Mouse (Mus musculus) CD4-positive, CD25-positive, alpha-beta regulatory T cell, adult 2 months (primary cell): ENCODE data around the gene Slc44a3.
"Not testable (repeated sequence)": the region's sequence is repeated elsewhere in the genome, so short reads cannot be mapped to it uniquely, and the experiment has no call there.

Source experiments
- DNase-seq: peaks from one replicate; pipeline ENCODE4 v3.0.0-alpha.2; 2012; ENCODE audit warnings: low read depth, low spot score

The Slc44a3 gene

DNA sequence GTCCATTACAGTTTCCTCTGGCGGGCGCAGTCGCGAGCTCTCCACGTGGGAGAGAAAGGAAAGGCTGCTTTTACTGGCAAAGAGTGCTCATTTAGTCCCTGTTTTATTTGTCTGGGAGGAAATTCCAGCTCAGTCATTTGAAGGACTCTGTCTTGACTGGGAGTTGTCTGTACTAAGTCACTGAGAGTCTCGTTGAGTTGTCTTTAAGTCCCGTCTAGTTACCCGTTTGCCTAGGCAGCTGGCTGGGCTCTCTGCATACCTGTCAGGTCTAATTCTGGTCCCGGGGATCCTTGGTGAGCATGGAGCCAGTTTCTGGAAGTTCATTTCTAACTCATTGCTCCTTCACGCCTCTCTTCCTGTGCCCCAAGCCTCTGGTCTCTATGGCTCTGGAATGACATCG, 20.5 kb upstream of the Slc44a3 start:
- no peak for DNase-seq

DNA sequence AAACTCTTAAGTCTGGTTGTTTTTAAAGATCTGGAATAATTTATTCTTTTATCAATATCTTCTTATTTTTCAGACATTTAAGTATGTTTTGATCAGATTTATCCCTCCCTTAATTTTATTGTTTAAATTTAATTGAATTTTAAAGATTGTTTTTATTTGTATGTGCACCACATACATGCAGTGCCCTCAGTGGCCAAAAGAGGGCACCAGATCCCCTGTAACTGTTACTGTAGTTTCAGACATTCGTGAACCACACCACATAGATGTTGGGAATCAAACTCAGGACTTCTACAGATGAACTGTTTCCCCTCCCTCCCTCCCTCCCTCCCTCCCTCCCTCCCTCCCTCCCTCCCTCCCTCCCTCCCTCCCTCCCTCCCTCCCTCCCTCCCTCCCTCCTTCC, 18.2 kb upstream of the Slc44a3 start:
- DNase-seq = peak; percentile 53

DNA sequence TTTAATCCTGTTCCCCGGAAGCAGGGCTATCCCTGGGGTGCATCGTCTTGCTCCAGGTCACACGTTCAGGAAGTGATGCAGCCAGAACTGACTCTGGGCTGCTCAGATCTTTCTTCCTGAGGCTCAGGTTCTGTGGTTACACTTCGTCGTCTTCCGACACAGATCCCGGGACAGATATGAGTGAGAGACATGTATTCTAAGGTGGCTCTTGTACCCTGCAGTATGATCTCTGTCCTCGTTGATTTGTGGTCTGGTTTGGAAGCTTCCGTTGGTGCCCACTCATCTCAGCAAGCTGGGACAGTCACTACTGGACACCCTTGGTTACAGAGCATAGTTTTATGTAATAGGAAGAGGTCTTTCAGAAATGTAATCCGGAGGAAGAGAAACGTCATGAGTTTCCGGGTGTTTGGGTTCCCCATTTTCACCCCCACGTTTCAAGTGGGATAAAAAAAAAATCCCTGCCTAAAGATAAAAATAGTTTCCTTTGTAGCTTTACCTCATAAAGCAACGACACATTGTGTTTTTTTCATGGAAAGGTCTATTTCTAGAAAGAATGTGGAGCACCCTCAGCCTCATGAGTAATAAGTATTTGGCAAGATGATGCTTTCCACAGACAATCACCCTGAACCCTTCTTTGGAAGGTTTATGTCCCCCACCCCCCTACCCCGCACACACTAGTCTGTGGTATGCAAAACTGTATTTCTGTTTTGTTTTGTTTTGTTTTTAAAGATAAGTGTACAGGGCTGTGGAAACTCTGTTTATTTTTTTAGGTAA, 15.8 kb upstream of the Slc44a3 start:
- peak; percentile 63 for DNase-seq

DNA sequence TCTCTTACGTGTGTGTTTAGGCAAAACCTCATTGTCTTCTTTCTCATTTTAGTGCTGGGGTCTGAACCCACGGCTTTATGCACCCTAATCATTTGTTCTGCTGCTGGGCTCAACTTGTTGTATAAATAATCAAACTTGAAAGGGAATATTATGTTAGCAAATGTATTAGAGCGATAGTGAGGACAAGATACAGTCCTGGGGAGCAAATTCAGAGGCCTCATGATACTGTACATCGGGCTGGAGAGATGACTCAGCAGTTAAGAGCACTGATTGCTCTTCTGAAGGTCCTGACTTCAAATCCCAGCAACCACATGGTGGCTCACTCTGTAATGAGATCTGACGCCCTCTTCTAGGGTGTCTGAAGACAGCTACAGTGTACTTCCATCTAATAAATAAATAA, 8.4 kb upstream of the Slc44a3 start:
- DNase-seq = no peak

DNA sequence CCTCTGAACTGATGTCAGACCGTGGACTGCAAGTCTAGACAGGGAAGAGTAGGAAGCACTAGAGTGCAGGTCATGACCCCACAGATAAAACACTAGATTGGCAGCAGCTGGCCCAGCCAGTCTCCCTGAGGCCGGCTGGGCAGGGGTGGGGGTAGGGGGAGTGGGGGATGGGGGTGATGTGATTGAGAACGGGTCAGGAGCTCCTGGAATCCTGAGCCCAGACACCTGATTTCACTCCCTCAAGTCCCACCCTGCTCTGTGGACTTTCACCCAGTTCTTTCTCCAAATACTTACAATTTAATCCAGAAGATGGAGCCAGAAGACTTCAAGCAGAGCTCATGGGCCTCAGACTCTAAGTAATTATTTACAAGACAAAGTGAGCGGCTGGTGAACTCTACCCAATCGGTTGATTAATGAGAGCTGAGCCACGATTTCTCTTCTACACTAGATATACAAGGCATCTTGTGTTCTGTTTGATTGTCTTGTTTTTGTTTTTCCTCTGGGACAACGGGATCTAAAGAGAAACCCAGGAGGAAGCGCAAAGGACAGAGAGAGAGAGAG, 7.7 kb upstream of the Slc44a3 start:
- DNase-seq = no peak

DNA sequence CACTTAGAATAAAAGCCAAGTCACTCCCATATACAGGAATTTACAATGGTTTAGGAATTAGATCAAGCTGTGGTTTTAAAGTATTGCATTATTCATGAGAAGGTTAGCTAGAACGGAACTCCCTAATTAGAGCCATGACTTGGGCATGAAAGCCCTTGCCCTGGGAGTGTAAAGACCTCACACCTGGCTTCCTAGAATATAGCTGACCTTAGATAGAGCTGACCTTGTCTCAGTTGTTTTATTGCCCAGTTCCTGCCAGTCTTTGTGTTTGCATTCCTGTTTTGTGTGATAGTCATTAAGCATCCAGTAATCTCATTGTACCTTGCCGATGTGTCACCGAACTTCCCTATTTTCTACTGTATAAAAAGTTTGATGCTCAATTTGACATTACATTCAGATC, 6.6 kb upstream of the Slc44a3 start:
- DNase-seq = not testable (repeated sequence)

DNA sequence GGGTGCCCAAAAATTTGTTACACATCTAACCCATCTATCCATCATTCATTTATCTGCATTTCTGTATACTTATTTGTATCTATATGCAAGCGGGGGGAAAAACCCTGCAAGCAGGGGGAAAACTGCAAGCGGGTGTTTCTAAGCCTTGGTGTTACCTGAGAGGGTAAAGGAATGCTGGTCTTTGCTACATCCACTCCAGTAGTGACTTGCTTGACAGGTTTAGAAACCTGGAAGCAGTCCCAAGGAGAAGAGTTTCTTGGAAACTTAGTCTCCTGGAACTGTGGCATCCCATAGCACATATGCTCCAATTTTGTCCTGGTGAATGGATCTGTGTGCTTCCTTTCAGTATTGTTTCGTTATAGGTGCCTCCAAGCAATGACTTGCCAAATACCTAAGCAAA, 5.8 kb upstream of the Slc44a3 start:
- no peak for DNase-seq

DNA sequence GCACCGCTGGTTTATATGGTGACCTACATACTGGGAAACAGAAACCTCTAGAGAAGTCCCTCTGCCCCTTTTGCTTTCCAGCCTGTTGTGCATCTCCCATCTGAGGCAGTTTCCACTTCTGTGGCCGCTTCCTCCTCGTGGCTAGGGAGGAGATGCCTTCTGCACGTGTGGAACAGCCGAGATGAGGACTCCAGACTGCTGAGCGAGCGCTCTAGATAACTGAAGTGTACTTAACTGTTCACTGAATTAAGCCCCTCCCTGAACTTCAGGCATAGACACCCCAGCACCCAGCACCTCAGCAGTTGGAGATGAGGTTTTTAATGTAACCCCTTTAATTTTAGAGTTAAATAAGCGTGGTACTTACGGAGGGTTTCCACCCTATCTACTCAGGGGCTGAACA, 4.6 kb upstream of the Slc44a3 start:
- no peak for DNase-seq

DNA sequence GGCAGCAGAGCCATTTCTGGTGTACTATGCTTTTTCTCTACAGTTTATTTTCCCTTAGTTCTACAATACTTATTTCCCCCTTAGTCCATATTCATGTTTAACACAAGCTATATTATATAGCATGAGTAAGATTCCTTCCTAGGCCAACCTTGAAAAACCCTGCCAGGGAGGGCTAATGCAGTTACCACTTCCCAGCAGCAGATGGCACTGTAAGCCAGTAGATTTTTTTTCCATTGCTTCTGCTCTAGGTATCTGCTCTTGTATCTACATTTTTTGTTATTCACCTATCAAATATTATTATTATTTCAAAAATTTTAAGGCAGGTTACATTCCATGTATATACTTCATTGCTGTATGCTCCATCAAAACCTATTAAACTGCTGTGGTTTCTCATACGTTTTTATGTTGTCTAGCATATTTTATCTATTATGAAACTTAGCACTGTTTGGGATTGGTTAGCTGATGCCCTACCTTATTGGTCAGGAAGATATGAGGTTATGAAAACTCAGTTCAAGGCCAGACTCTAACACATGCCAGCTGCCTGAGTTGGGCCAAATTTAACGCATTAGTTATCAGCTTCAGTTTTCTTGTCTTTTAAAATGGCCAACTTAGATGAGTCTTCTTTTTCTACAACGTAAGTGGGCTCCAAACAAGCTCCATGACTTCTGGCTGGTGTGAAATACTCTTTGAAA, 3.8 kb upstream of the Slc44a3 start:
- peak; percentile 67 for DNase-seq

DNA sequence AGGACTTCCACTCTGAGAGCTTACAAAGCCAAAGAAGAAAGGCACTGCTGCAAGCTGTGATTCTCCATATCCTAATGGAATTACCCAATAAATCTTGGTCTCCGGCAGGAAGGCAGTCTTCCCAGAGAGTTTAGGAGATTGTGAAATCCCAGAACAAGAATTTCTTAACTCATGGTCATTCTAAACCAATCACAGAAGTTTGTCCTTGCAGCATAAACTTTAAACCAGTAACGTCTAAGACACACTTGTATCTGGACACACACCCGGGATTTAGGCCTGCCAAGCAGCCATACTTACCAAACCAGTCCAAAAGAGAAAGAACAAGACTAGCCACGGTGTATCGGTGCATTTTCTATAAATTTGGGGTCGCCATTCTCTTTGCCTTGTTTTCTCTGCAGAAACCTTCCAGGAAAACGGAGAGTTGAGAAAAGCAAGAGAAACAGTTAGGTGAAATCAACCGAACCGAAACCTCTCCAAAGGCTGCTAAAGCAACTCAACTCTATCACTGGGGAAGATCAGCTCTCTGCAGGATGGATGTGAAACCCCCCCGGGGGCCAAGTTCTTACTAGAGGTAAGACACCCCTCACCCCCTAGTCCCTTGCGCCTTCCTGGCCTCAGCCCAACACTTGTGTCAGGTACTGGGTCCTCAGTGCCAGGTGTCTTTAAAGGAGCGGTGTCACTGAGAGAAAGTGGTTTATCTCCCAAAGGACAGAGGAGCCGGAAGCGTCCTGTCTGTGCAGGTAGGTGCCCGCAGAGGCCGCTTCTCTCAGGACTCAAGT, 645 bp downstream of the Slc44a3 start:
- DNase-seq = no peak

DNA sequence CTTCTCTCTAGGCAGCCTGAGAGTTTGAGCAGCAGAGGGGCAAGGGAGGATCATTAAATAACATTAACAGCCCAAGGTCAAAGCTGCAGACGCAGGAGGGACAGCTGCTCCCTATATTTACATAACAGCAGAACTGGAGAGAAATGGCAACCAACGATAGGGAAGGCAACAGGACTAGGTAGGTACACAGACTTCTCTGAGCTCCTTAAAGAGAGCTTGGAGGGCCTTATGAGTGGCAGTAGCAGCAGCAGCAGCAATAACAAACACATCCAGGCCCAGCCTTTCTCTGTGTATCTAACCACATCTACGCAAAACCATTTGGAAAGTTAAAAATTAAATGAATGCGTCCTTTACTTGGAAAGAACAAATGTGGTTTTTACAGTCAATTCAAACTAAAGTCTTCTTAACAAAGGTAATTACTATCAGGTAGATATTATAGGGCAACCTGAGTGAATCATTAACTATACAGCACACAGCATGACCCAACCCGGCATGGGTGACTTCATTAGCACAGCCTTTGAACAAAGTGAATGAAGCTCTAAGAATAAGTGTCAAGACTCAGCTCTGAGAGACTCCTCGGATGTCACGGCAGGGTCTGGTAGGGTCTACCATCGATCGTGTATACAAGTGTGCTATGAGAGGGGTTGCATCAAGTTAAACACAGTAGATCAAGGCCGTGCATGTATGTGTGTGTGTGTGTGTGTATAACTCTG, 1.5 kb downstream of the Slc44a3 start:
- DNase-seq = no peak

DNA sequence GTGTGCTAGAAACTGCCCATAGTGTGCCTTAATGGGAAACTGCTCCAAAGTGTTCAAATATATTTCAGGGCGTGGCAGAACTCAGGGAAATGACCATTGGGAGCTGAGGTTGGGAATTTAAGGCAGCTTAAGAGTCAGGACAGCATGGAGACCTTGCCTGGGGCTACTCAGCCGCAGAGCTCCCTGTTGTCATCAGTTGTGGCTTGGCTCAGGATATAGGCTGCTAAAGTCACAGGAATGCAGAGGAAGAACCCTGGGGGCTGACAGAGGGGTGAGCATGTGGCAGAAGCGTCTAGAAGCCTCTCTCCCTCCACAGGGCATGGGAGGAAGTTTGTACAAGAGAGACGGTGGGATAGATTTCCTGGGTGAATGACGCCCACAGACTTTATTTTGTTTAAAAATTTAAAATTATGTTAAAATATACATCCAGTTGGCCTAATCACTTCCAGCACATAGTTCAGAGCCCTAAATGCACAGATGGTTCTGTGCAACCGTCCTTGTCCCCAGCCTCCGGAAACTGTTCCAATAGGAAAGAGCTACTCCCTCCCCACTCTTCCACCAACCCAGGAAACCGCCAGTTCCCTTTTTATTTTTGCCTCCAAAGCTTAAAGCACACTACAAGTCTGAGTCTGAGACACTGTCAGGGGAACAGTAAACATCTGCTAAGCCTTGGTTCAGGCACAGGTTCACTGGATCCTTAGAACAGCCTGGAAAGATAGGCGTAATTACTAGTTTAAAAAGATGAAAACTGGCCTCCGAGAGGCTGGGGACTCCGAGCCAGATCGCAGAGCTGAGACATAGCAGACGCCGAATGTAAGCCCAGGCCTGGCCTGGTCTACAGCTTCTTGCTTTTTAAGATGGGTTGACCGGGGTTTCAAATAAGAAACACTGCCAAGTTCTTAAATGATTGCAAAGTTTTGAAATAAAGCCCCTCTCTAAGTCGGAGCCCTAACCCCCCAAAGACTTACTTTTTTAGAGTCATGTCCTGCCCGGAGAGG, 5.8 kb downstream of the Slc44a3 start:
- no peak for DNase-seq

DNA sequence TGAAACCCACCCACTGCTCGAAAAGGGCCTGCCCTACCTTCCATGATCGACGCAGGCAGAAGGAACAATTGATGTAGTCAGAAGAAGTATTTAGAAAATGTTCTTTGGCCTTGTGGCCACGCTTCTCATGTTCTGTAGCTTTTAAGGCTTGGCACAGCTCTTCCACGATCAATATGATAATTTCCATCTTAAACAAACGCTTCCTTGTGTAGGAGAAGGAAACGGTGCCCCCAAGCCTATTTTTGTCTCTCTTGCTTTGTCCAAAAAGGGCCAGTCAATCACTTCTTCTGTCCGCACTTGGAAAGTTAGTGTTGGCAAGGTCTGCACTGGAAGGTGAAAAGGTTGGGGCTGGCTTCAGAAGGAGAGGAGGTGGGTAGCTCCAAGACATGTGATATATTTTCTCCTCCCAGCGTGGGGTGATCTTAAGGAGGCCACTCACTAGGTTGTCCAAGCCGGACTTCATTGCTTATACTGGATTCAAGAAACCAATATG, 10.5 kb downstream of the Slc44a3 start:
- DNase-seq = no peak

DNA sequence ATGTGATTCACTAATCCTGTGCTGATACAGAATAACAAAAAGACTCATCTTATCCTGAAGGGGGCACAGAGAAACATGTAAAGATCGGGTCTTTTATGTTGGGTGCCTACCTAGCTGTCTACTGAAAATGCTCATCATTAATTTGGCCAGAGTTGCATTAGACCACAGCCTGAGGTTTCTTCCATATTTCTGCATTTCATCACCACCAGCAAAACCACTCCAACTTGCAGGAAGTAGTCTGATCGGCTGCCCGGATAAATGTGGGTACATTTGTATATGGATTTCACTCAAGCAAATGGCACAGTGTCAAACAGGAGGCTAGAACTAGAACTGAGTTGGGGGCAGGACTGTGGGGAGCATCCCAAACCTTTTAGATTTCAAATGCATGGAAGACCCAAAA, 11.1 kb downstream of the Slc44a3 start:
- DNase-seq = no peak

DNA sequence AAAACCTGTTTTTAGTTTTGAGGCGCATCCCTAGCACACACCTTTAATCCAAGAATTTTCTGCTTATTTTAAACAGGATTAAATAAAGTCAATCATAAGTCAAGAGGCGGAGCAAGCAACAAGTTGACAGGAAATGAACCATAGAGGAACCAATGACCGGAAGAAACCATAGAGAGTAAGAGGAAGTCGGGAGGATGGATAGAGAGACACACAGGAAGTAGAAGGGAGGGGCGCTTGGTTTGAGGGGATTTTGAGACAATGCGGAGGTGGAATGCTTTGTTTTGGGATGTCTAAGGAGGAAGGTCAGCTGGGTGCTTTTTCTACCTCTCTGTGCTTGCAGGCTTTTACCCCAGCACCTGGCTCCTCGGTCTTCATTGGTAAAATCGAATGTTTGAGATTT, 15.2 kb downstream of the Slc44a3 start:
- DNase-seq = no peak

DNA sequence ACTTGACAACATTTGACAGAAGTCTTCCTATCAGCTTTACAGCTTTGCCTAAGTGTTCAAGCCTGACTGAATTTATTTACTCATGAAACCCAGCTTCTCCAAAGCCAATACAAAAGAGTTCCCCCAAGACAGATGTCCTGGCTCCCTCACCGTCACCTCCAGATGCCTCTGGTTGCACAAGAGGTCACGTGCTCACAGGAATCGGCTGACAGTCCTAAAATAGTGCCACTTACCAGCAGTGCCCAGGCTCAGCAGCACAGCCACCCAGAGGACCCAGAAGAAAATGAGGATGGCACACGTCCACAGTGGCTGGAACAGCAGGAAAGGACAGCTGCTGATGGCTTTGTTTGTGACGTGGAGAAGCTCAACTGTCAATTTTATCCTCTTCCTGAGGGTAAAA, 23.1 kb downstream of the Slc44a3 start:
- no peak for DNase-seq

DNA sequence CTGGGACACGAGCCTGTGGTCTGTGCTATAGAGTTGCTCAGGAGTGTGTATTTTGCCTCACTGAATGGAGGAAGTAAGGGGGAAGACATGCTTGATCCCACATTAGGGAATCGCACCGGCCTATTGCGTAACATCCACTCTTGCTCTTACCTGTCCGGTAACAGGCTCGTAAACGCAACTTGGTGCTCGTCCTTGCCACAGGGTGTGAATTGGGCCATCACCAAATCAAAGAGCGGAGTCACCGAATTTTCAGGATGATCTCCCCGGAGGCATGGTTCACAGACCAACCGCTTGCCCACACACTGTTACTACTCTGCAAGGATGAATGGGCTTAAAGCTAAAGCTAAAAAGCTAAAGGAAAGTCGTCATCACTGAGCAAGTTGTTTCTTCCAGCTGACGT, 24.5 kb downstream of the Slc44a3 start:
- no peak for DNase-seq

DNA sequence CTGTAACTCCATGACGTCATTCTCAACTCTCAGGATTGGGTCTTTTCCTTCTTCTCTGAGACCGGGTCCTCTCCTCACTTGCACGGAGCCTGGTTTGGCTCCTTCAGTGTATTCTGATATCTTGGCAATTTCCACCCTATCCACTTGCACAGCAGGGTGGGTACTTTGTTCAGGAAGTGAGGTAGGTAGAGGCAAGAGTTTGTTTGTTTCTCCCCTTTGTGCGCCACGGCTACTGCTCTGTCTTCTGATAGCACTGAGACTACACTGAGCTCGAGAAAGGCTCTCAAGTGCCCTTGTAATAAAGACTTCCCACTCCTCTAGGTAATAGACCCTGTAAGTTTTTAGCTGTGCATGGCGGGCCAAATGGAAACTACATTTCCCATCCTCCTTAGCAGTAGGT, 25.4 kb downstream of the Slc44a3 start:
- no peak for DNase-seq

DNA sequence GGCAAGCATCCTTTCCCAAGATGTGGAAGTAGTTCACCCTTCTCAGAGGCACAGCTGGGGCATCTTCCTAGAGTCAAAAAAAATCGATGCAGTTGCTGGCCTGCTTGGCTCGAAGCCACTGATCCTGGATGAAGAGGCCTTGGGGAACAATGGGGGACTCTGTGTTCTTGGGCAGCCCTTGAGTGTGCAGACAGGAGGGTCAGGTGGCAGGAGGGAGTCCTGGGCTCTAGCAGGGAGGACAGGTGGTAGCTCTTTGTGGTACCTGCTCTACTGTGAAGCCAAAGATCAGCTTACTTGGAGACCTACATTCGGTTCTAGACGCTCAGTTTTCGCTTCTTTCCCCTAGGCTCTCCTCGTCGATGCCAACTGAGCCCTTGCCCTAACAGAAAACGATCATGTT, 26.0 kb downstream of the Slc44a3 start:
- DNase-seq = no peak

DNA sequence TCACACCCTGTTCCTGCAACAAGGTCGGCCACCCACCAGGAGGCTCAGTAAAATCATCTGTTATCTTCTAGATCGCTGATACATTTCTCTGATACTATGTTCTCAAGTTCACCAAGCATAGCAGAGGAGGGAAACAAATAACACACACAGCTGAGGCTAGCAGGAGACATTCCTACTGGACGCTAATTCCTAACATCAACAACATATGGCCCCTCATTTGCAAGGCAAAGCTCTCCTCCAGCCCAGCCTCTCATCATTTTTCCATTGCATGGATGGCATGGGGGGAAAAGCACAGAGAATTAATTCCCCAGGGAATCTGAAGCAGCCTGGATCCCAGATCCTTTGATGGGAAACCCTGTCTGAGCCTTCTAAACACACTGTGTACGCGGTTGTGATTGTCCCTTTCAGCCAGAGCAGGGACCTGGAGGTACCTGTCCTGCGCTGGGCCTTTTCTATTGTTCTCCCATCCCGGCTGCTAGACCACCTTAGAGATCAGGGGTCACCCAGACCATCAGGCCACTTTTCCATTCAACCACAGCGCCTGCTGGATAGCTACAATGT, 27.2 kb downstream of the Slc44a3 start:
- no peak for DNase-seq
